Mouse (Mus musculus) megakaryocyte-erythroid progenitor cell, adult 5 weeks (primary cell): ENCODE results near the gene Cadps2. TPM values are rescaled to one million over a fixed set of nuclear protein-coding genes. Genes with fewer than 3 reads are reported as not detected.

Experiments used
- polyA plus RNA-seq: library from polyadenylated mRNA; stranded (reverse); fragments of >175 nt; gene quantifications from 2 replicates; pipeline ENCODE4 v1.2.3, GENCODE M21; 2012

Gene Cadps2
- 0.38 and 0.94 TPM in 2 replicates for polyA plus RNA-seq

DNA sequence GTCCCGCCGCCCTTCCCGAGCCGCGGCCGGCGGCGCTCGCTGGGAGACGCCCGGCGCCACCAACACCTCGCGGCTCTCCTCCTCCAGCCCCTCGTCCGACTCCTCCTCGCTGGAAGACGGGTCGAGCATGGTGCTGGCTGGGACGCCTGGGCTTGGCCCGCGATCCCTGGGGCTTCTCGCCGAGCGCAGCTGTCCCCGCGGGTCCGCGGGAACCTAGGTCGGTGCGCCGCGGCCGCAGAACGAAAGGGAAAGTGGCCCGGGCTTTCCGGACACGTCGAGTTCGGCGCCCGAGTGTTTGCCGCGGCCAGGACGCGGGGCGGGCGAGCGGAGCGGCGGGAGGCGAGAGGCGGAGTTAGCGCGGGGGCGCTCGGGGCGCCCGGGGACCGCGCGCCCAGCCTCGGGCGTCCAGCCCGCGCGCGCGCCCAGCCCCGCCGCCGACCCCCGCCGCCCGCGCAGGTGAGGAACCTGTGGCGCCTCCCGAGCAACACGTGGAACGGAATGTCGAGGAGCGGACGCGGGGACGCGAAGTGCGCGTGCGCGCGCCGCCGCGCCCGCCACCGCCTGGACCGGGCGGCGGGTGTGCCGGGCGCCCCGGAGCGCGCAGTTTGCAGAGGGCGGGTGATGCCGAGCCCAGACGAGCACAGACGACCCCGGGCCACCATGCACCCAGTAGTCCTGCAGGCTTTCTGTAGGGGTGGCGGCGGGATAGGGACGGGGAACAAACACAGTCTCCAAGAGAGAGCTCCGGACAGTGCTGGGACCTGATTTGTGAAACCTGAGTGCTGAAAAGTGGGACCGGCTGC, at the start of gene Cadps2:
Gene Cadps2 (minus strand): TSS at position 413 of the 803 bp plus-strand sequence.

DNA sequence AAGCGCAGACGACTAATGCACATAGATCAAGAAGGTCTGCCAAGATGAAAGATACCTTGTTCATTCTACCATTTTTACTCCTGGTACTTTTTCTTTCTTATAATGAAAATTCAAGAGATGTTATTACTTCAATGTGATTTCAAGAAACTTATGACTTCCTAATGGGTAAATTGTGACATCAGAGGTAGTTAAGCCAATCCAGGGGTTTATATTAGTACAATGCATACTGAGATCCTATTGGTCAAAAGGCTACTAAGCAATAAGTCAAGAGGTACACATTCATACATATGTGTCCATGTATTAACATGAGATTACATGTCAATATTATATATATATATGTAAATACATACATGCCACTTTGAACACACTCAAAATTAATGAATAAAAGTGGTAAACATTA, 184.2 kb downstream of the Cadps2 start, which contains the start of gene Rnf148:
Gene Rnf148 (minus strand): TSS at position 101 of the 400 bp plus-strand sequence.

DNA sequence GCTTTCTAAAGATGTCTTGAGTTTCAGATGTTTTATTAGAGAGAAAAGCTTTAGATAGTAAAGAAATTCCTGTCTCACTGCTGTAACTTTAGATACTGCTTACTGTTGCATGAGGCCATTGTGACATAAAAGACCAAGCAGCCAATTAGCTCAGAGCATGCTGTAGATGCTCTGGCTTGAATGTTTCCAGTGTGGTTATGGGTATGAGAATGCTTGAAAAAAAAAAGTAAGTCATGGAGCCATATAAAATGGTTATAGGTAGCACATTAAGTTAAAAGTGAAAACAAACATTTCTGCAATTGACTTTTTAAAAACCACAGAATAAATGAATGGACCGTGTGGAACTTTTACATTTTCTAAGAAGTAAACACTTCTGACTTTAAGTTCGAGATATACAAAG, 189.0 kb downstream of the Cadps2 start, which contains the start of gene Rnf133:
Gene Rnf133 (minus strand): TSS at position 101 of the 400 bp plus-strand sequence.

DNA sequence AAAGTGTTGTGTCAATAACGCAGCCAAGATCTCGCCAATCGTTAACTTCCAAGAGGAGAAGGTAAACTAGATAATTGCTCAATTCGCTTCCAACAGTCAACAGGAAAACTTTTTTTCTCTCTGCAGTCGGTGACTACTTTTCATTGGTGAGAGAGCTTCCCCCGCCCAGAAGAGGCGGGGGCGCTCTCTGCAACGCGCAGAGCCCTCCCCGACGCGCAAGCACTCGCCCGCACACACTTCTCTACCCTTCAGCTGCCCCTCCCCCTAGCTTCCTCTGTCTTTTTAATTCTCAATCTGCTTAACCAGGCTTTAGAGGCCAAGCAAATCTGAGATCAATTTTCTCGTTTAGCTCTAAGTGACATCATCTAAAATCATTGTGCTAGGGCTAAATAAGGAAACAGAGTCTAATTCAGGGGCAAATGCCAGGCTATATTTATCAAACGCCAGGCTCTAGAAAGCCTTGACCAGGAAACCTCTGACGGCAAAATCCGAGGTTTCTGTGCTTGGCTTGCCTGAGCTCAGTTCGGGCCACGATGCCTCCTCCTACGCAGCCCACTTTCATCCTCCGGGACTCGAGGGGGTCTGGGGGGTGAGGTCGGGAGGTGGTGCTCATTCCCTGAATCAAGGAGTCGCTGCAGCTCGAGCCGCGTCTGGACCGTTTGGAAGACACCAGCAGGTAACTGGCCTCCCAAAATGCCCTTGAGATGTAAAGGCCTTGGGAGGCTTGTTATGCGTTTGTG, 590.7 kb downstream of the Cadps2 start, which contains the start of gene Fezf1:
Gene Fezf1 (minus strand): TSS at position 50 of the 740 bp plus-strand sequence.

Other genes with a start within 250 kb of the Cadps2 start
- gene Rnf133, start 189.1 kb downstream of the Cadps2 start, polyA plus RNA-seq: not detected in 2 replicates
- not detected in 2 replicates for gene Rnf148, start 184.3 kb downstream of the Cadps2 start, polyA plus RNA-seq
- gene Tas2r118, start 130.6 kb upstream of the Cadps2 start, polyA plus RNA-seq: not detected in 2 replicates